Mouse (Mus musculus) retina, postnatal 1 day (tissue): ENCODE results near the gene Abcc8.

ENCODE experiments used
- DNase-seq: peaks from one replicate; pipeline ENCODE4 v3.0.0-alpha.2; 2012

The Abcc8 gene

DNA sequence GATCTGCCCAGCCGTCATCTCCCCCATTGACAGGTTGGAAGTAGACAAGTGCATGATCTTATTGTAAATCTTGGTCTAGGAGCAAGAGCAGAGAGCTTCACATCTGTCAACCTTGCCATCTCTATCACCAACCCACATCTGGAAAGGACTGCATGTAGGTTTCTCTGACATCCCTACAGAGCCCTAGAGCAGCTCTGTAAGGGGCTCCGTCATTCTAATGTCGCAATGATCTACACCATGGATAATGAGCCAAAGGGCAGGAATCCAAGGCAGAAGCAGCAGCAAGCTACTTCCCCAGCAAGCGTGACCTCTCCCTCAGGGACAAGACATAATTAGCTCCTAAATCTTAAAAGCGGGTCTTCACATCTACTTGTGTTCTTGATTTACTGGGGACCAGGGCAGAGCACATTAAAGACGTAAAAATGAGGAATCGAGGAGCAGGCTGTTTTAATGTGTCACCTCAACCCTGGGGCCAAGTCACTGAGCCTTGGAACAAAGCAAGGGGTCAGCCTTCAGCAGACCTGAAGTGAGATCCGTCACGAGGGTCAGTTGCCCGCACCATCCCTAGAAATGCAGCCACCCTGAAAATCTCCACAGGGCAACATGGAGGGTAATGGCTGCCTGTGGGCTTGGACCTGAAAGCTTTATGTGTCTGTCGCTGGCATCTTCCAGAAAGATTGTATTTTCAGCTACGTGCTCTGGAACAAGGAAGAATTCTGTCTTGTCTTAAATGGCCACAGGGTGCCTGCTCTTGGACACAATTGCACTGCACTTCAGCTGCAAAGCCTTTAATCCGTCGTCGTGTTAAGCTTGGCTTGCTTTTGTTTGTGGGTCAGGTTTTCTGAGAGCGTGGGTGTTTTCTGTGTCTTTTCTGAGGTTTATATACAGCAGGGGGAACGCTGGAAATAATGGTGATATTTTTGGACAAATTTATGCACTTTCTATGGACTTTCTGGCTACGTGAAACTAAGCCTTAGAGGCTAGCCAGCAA lies 25.0 kb downstream of the Abcc8 start:
- peak; percentile 53 for DNase-seq

DNA sequence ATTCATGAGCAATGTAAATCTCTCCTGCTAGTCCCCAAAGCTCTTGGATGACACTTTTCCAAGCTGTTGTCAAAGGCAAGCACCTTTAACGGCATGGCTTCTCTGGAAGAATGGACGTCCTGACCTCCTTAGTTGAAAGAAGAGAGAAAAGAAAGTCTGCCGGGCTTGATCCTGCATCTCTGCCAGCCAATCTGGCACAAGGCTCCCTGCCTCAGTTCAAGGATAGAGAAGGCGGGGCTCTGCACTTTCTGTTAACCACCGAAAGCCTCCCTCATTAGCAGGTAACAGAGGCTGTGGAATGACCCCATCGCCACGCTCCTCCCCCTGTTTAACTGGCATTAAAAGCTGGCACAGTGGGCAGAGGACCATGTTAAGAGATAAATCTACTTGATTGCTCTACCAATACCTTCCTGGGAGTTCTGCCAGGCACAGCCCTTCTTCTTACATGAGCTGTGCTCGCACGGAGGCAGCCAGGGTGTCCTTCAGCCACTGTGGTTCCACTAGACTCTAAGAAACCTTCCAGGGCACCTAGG lies 26.9 kb downstream of the Abcc8 start:
- no peak for DNase-seq

- no peak for DNase-seq
Observed at GRCm38 (mm10) chr7:46147417-46147816, 32.4 kb downstream of the Abcc8 start.

DNA sequence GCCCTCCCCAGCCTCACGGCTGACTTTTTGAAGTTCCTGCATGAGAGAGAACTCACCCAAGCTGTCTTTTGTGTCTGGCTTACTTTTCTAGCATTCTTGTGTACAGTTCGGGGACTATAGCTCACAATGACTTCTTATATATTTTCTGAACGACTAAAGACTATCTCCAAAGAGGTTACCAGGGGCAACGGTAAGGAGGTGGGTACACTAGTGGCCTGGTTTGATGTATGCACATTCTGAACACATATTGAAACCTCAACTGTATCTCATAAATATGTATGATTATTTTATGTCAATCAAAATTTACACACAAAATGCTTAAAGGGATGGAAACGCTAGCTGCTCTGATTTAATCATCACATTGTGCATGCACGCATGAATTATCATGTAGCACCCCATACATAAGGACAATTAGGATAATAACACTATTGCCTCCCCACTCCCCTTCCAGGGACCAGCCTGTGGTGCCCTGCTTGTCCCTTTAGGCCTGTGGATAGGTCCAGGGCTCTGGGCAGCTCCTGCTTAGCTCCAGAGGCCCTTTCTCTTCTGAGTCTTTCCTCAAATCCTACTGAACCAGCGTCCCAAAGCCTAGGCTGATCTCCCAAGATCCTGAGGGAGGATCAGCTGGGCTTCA lies 33.0 kb downstream of the Abcc8 start:
- no peak for DNase-seq

DNA sequence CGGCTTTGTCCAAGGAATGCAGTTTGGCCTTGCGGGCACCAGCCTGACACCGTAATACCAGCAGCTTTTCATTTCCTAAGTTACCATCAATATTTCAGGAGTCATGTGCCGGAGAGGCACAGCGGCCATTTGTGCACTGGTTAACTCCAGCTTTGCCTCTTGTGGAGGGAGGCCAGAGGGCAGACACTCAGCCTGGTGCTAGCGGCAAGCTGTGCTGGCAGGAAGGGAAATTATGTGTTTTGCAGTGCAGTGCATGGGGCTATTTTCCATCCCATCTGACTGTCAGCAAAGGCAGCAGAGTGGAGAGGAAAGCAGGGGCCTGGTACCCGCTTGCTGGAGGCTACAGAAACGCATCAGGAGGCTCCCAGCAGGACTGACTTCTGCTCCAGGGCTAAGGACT lies 35.8 kb downstream of the Abcc8 start:
- no peak for DNase-seq

DNA sequence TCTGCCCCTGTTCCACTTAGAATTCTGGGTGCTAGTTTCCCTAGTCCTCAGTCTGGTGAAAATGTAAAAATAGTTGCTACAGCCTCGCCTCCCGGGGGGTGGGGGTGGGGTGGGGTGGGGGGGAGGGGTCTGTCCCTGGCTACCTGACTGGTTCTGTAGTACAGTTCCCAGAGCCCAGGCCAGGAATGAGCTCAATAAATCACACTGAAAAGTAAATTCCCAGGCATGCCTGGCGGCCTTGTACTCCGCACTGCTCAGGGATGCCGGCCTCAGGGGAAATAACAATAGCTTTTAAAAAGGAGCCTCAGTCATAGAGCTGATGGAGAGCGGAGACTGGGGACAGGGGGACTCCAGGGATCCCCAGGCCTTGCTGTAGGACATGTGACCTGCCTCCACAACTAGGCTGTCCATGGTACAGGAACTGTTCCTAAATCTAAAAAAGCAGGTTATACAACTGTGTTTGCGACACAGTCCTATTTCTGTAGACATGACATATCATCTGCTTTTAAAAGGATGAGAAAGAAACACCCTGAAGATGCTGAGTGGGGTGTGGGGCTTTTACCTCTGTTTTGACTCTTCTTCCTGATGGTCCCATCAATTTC lies 41.4 kb downstream of the Abcc8 start:
- DNase-seq, result no peak

DNA sequence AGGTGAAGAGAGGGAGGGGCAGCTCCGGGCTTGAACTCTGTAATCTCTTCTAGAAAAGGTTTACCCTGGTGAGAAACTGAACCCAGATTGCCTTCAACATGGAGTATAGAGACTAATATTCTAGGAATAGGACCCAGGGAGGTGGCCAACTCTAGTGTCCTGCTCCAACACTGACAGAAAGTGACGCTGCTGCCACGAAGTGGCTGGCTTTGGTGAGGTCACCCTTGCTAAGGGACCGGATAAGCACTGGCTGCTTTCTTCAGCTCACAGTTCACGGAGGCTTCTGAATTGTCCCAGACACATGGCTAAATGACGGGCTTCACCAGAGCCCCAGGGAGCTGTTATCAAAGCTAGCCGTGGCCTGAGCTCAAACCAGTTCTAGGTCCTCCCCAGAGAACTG lies 46.0 kb downstream of the Abcc8 start:
- DNase-seq, result no peak

DNA sequence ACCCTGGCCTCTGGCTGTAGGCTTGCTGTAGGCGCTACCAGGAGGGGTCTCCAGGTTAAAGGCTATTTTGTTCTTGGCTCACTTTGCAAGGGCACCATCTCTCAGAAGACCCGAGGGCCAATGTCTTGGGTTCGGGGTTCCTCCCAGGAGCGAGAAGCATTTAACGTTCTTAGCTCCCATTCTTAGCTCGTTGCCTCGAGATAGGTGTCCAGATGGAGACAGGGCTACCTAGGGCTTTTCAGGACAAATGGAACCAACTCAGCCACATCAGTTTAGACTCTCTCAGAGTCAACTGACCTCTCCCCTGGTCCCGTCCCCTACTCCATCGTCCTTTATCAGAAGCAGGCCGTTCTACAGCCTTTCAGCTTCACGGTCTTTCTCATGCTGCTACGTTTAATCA lies 47.6 kb downstream of the Abcc8 start:
- DNase-seq, result no peak

DNA sequence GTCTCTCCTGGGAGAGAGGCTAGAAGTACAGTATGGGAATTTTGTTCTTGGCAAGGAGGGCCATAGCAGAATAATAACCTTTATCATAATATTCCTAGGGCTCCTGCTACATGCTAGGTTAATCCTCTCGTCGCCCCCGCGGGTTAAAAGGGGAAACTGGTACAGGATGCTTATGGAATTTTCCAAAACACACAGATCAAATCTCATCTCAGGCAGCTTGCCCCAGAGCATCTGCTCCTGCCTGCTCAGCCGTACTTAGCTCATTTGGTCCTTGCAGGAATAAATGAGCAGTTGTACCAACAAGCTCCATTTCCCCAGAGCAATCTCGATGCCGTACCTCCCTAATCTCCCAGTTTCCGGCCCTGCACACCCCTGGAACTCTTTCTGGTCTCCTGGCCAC lies 48.0 kb downstream of the Abcc8 start:
- no peak for DNase-seq

DNA sequence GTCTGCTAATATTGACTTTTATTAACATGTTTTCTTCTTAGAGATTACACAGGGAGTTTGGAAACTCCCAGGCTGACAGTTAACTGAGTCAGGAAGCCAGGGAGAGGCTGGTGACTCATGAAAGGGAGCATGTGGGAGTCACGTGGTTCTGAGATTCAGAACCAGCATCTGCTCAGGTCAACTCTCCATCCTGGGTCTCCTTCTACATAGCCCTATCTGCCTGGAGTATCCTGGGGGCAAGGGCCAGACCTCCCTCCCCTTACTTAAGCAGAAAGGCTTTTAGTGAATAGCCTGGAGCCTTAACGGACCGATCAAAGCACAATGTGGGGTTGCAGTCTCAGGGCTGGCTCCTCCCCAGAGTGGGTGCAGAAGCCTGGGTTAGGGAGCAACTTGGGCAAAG lies 48.6 kb downstream of the Abcc8 start:
- no peak for DNase-seq

GRCm38 (mm10) chr7:46130723-46131122 lies 49.1 kb downstream of the Abcc8 start:
- DNase-seq, result no peak

GRCm38 (mm10) chr7:46129463-46130179 lies 50.2 kb downstream of the Abcc8 start:
- no peak for DNase-seq

DNA sequence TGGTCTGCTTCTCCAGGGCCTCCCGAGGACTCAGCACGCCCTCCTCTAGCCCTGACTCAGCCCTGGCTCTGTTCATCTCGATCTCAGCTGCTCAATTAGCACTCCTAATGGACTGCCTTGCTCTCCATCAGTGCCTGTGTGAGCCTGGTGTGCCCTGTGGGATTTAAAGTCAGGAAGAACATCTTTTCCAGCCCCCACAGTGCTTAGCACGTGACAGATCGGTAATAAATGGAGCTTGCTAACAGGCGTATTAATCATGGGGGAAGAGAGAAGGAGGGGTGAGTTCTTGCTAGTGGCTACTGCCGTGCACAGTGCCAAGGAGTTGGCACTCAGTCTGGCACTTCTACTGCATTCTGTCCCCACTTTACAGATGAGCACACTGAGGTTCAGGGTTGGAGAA lies 51.6 kb downstream of the Abcc8 start:
- no peak for DNase-seq

GRCm38 (mm10) chr7:46125340-46125739 lies 54.5 kb downstream of the Abcc8 start:
- no peak for DNase-seq

DNA sequence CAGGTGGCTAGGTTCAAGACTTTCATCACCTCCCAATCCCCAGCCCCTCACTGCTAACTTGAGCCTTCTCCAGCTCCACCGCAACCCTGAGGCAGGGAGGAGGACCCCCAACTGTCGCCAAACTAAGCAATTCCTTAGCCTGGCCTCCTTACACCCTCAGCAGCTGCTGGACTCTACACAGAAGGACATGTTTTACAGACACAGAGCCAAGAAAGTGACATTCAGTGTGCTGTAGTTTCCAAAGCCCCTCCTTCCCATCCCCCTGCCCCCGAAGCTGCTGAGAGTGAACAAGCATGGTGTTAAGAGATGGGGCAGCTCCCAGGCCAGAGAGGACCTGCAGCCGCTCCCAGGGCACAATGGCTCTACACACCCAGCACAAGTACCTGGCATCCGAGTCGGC lies 55.4 kb downstream of the Abcc8 start:
- no peak for DNase-seq

GRCm38 (mm10) chr7:46122964-46123363 lies 56.9 kb downstream of the Abcc8 start:
- DNase-seq, result no peak

DNA sequence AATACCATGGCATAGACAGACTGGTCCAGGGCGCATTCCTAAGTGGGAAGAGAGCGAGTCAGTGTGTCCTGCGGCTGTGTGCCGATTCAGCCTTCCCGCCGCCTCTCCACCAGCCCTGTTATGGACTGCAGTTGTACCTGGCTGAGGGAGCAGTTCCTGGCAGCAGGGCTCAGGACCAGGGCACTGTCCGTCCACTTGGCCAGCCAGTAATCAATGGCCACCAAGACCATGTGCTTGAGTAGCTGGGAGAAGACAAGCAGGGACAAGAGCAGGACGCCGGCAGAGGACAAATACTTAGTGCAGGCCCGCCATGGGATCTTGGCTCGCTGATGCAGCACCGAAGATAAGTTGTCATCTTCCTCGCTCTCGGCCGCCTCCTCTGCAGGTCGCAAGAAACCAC lies 62.8 kb downstream of the Abcc8 start:
- DNase-seq, result no peak

- DNase-seq, result peak; percentile 75
Observed at GRCm38 (mm10) chr7:46116118-46116581, 63.7 kb downstream of the Abcc8 start.

DNA sequence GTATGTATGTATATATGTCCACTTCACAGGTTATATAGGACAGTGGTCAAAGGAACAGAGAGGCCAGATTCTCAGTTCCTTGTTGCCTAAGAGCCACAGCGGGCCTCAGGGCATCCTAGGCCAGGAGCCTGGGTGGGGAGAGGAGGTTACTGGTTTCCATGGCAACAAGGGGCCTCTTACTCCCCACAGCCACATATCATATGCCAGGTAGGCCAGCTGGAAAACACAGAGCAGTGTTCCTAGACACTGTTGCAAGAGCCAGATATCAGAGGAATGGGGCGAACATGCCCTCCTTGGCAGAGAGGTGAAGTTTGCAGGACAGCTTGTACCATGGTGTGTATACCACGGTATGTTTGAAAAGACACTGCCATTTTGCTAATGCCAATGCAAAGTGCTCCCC lies 66.4 kb downstream of the Abcc8 start:
- no peak for DNase-seq

GRCm38 (mm10) chr7:46111938-46112337 lies 67.9 kb downstream of the Abcc8 start:
- DNase-seq, result no peak

GRCm38 (mm10) chr7:46111212-46111817 lies 68.5 kb downstream of the Abcc8 start:
- no peak for DNase-seq

GRCm38 (mm10) chr7:46110079-46110478 lies 69.8 kb downstream of the Abcc8 start:
- DNase-seq, result no peak
